Mouse (Mus musculus): Measurements from ENCODE around the gene Laptm5. TPM values are rescaled to one million over a fixed set of nuclear protein-coding genes. Genes with fewer than 3 reads are reported as not detected.
A peak's percentile ranks its signal among the peaks of the same experiment; 100 is the strongest.

The Laptm5 gene
- total RNA-seq, 4 experiments from 2014 or later, result 2.2 to 4.3 (median 2.6) TPM

DNA sequence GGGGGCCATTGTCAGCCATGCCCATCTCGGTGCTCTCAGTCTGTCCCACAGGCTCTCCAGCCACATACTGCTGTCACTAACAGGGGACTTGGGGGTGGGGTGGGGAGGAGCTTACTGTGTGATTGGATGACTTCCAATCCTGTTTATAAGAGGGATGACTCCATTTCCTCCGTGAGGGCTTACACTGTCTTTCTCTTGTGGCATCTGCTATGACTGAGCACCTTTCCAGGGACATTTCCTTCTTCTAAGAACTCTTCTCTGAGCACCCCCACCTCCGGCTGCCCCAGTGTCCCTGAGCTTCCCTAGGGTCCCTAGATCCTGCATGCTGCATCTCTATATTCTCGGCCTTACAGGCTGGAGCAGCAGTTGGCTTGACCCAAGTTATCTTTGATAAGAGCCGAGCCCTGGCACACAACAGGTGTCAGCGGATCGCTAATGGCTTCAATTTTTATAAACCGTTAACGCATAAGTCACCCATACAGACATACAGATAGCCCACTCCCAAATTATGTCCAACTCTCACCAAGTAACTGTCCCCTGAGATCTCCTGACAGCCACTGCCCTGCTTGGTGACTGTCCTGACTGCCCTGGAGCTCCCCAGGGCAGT, 6.9 kb downstream of the Laptm5 start:
- DNase-seq (ENCODE audit: low spot score in 2 of 2), result no peak

DNA sequence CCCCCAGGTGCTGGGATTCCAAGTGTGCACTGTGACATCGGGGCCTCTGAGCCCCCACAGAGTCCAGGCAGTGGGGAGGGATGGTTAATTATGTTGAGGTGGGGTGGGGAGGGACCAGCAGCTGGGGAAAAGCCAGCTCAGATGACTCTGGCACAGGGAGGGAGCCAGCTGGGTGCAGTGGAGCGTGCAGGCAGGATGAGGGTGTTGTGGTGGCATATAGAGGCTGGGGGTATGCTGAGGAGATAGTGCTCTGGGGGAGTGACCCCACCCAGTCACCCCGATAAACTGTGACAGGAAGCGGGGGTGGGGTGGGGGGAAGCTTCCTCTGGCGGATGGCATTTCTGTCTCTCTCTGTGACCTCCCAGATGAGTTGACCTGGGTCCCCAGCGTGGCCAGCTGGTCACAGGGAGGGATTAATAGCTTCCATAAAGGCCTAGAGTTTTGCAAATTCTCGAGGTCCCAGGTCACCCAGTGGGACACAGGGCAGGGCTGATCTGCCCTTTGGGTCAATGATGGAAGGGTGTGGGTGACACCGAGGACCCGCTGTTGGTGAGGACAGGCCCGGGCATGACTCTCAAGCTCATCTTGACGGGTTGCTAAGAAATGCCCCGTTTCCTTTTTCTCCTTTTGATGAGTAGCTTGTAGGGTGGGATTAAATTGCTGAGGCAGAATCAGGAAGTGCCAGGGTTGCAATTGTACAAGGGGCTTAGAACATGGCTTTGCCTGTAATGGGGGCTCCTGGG, 8.2 kb downstream of the Laptm5 start:
- no peak for DNase-seq (ENCODE audit: low spot score in 2 of 2)

DNA sequence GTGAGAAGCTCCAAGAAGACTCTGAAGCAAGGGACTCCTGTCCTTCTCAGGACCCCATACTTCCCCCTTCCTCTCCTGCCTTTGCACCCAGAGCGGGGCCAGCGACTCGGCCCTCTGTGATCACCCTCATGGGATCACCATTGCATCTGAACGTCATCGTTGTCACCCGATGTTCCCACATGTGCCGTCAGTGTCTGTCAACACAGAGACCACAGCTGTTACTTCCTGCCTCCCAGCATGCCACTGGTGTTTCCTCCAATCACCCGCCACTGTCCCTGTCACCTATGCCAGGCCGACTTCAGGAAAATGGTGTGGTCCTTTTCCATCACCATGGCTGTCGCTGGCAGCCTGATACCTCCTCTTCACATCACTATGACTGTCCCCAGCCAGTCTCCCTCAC, 9.1 kb downstream of the Laptm5 start:
- DNase-seq (ENCODE audit: low spot score in 2 of 2), result no peak

DNA sequence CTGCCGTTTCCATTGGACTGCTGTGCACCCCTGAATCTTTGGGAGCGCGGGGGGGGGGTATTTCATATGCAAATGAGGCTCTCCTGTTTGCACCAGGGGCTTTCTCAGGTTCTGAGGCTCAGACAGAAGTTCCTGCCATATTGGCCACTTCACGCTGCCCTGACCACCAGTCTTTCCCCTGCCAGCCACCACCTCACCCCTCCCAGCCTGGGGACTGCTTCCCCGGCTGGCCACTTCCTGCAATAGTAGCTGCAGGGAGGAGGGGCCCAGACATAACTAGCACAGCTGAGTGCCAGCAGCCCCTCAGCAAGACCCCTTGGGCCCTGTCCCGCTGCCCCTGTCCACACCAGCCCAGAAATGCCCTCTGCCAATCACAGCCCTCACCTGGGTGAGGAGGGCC, 13.3 kb downstream of the Laptm5 start:
- DNase-seq (ENCODE audit: low spot score in 2 of 2), result no peak

DNA sequence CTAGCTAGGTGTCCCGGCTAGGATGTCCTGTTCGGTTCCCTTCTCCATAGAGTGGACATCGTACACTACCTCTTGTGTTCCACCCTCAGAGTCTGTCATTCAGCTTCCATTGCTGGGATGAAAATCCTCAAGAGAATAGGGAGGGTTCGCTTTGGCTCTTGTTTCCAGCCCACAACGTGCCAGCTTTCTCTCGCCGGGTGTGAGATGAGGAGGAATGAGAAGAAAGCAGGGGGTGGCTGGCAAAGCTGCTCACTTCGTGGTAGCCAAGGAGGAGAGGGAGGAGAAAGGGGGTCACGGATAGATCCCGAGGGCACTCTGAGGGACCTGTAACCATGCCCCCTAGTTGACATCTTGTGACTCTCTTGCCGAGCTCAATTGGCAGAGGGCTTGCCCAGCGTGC, 14.9 kb downstream of the Laptm5 start:
- no peak for DNase-seq (ENCODE audit: low spot score in 2 of 2)

DNA sequence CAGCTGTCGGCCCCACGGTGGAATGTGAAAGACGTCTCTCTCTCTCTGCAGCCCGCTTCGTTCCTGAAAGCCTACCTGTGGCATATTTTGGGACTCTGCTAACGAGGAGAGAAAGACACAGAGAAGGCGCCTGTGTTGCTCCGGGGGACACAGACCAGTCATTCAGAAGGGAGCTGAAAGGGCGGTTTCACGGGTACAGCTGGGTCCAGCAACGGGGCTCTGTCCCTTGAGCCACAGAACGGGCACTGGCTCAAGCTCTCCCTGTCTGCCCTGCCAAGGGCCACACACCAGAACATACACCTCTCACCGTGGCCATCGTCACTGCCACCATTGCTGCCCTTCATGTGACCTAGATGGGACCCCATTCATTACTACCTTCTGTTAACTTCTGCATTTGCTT, 29.7 kb downstream of the Laptm5 start:
- no peak for DNase-seq (ENCODE audit: low spot score in 2 of 2)

DNA sequence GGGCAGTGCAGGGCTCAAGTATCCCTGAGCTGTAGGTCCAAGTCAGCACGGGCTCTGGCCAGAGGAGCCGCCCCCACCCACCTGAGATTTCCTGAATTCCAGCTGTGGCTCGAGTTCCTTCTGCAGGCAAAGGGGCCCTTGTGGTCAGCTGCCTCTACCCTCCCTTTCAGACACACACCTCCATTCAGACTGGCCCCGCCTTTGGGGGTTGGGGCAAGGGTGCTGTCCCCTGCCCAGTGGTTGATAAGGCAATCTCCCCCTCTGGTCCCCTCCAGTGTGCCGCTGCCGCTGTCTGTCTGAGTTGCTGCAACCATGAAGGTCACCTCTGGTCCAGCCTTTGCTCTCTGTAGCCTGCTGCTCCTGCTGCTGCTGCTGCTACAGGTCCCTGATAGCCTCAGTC, 31.2 kb downstream of the Laptm5 start, which contains the start of gene Matn1:
Gene Matn1 (plus strand): TSS at position 274 of the 400 bp plus-strand sequence.
- no peak for DNase-seq (ENCODE audit: low spot score in 2 of 2)

DNA sequence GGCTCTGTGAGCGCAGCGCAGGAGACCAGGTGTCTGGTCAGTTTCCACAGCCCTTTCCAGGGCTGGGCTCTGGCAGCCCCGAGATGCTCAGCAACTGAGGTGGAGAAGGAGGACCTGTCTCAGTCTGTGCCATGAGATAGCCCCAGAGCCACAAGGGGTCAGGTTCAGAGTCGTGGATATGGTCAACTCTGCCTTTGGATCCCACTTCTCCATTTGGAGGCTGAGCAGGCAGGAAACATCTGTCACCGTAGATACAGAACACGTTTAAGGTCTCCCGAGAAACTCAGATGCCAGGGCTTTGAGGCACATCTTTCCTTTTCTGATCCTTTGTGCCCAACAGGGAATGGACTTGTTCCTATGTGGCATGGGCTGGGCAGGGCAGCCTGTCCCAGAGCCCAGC, 31.9 kb downstream of the Laptm5 start:
- no peak for DNase-seq (ENCODE audit: low spot score in 2 of 2)

DNA sequence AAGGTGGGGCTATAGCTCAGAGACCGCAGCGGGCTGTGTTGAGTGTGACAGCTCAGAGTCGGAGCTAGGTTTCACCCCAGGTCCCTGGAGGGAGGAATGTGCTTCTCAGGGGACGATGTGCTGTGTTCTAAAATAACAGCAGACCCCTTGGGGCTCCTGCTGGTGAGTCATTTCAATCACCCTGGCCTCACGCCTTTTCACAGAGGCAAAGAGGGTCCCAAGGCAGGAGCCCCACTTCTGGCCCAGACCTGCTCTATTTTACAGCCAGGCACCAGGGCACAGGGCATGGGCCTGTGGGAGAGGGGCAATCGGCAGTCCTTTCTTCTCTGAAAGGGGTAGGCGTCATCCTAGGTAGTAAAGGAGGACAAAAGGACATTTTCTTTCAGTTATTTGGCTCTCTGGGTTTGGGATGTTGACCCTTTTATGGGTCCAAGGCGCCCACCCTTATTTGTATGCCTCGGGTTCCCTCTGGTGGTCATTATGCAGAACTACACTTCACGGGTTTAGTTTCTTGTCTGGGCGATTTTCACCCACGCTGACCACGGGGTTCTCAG, 34.2 kb downstream of the Laptm5 start:
- DNase-seq (ENCODE audit: low spot score in 2 of 2), result no peak

DNA sequence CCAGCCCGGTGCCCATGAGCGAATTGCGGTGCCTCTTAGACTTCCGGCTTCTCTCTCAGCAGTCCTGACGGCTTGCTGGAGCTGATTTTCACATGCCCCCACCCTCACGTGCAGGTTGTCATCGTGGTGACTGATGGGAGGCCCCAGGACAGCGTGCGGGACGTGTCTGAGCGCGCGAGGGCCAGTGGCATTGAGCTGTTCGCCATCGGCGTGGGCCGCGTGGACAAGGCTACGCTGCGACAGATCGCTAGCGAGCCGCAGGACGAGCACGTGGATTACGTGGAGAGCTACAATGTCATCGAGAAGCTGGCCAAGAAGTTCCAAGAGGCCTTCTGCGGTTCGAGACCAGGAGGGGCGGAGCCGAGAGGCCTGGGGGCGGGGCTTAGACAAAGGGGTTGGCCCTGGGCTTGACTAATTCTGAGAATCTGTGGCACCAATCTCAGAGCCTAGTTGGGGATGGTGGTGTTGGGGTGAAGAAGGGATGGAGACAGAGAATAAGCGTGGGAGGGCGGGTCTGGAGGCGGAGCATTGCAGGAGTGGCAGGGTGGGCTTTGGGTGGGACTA, 37.0 kb downstream of the Laptm5 start:
- DNase-seq (ENCODE audit: low spot score in 2 of 2), result no peak

DNA sequence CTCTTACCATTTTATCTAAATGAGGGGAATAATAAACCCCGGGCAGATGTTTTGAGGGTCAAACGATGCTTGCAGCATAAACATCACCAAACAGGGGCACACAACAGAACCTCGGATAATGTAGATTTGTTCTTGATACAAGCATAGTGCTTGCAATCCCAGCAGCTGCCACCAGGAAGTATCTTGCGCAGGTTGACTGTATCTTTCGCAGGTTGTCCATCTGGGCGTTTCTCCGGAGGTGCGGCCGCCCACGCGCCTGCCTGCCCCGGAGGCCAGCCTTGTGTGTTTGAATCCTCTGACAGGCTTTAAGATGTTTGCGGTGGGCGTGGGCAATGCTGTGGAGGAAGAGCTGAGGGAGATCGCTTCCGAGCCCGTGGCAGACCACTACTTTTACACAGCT, 39.6 kb downstream of the Laptm5 start:
- no peak for DNase-seq (ENCODE audit: low spot score in 2 of 2)

DNA sequence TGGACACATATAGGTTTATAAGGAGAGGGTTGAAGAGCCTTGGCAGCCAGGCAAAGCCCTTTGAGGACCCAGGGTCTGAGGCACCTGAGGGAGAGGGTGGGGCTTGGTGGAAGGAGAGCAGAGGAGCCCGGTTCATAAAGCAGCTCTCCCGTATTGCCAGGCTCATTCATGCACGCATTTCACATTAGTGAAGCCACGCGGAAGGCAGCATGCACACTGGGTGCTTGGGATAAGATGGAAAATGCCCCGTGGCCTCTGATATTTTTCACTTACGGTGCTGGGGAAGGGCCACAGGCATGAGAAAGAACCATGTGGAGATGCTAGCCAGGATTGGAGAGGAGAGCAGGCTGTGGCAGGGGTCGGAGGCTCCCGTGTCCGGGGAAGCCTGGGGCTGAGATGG, 44.2 kb downstream of the Laptm5 start:
- DNase-seq (ENCODE audit: low spot score in 2 of 2), result no peak

DNA sequence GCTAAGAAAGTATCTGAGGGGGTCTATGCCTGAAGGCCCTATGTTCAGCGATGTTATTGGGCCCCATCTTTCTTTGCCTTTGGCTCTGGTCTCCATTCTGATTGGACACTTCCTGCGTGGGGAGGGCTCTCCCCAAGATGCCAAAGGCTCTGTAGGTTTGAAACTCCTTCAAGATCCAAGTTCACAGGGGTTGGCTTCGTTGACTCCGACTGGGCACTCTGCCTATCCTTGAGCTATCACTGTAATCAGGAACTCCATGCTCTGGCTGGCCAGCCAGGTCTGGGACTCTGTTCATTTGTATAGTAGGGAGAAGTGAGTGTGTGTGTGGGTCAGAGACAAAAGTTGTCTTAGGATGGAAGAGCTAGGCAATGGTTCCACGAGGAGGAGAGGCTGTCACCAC, 45.9 kb downstream of the Laptm5 start:
- no peak for DNase-seq (ENCODE audit: low spot score in 2 of 2)

DNA sequence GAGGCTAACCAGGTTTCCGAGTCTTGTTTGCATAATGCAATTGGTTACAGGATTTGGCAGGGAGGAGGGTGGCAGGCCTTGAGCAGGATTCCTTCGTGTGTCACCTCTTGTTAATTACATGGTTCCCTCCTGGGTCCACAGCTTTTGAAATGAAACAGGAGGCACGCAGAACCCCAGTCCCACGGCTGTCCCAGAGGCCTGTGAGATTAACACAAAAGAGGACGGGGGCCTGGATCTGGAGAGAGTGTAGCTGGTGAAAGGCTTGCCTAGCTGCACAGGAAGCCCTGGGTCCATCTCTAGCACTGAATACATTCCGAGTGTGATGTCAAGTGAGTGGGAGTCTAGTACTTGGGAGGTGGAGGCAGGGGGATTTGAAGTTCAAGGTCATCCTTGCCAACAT, 46.8 kb downstream of the Laptm5 start:
- DNase-seq (ENCODE audit: low spot score in 2 of 2), result no peak

DNA sequence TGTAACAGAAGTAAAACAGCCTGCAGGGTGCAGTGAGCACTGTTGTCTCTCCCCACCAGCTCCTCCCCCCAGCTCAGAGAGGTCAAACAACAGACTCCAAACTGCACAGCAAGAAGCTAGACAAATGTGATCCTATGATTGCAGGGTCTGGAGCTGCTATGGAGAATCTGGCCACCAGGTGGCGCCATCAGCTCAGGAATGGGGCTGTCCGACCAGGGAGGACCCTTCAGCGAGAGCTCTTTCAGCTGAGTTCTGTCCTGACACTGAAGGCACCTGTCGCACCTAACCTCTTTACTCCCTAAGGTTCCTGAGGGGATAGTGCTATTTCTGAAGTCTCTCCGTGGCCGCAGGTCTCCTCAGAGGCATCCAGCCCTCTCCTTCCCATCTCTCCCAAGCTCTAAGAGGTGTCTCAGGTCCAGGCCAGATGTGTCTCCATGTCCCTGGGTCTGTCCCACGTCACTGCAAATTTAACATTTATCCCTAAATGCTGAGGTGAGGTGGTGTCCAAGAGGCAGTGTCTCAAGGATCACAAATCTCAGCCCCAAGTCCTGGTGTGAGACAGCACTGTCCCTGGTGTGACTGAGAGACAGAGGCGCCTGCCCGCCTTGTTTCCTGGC, 47.3 kb downstream of the Laptm5 start:
- DNase-seq (ENCODE audit: low spot score in 2 of 2), result peak; percentile 51 to 57

DNA sequence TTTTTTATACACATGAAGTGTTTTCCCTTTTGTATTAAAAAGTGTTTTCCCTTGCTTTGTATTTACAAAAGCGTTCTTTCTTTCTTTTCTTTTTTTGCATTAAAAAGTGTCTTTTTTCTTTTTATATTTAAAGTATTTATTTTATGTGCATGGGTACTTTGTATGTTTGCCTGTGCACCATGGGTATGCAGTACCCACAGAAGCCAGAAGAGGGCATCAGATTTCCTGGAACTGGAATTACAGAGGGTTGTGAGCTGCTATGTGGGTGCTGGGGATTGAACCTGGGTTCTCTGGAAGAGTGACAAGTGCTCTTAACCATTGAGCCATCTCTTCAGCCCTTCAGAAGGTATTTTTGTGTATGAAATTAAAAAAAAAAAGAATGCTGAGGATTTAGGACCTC, 58.4 kb downstream of the Laptm5 start:
- DNase-seq (ENCODE audit: low spot score in 2 of 2), result no peak

DNA sequence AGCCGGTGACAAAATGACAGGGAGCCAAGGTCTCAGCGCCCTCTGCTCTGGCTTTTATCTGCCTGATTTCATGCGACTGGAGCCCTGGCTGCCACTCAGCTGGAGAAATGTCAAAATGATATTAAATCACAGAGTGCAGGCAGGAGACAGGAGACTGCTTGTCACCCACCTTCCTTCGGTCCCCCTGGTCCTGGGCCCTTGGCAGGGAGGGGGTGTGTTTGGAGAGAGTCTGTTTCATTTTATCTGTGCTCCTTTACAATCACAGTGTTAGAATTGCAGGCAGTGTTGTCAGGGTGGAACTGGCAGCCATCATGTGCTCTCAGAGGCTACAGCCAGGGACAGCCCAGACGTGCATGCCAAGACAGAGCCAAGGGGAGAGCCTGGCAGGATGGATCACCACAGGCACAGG, 59.5 kb downstream of the Laptm5 start:
- no peak for DNase-seq (ENCODE audit: low spot score in 2 of 2)

DNA sequence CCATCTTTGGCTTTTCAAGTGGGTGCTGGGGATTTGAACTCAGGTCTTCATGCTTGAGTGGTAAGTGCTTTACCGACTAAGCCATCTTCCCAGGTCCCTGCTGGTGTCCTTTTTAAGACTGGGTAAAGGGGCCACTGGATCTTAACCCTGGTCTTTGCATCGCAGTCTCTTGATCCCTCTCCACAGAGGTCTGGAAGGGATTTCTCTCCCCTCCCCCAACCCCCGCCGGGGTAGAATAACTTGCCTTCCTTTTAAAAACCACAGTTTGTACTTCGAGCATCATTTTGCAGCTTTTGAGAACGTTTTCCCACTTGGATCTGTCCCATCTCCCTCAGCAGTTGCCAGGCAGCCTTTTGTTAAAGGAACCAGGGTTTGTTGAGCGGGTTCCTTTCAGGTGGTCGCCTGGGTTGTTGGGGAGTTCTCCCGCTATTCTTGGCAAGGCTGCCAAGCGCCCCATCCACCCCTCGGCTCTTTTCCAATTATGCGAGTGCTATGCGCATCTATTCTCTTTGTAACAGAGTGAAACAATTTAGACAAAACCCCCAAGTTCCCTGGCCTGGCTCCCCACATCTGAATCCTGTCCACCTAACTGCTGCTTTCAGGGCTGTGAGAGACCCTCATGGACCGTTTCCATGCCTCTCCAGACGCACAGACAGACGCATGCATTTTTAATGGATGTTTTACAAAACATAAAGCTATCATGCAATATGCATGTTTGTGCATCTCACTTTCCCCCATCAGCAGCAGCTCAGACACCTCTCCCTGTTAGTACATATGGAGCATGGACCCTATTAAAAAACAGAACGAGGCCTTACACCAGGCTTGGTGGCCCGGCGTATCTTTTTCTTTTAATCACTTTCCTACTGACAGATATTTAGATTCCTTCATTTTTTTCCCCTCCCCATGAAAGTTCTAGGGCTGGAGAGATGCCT, 60.7 kb downstream of the Laptm5 start:
- DNase-seq (ENCODE audit: low spot score in 2 of 2), result no peak

DNA sequence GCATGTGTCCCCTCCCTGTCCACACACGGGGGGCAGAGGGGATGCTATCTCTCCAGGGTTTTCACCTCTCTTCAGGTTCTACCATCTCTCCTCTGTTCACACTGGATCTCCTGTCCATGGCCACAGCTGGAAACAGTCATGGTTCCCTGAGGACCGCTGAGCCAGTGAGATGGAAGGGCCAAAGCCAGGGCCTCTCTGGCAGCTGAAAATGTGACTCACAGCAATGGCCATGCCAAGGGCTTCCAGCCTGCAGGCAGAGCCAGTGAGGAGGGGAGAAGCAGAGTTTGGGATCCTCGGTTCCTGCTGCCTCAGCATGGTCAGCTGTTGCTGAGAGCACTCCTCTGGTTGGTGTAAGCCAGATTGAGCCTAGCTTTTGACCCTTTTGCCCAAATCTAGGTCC, 66.1 kb downstream of the Laptm5 start:
- peak in 1 of 2 experiments; percentile 8 for DNase-seq (ENCODE audit: low spot score in 2 of 2)

DNA sequence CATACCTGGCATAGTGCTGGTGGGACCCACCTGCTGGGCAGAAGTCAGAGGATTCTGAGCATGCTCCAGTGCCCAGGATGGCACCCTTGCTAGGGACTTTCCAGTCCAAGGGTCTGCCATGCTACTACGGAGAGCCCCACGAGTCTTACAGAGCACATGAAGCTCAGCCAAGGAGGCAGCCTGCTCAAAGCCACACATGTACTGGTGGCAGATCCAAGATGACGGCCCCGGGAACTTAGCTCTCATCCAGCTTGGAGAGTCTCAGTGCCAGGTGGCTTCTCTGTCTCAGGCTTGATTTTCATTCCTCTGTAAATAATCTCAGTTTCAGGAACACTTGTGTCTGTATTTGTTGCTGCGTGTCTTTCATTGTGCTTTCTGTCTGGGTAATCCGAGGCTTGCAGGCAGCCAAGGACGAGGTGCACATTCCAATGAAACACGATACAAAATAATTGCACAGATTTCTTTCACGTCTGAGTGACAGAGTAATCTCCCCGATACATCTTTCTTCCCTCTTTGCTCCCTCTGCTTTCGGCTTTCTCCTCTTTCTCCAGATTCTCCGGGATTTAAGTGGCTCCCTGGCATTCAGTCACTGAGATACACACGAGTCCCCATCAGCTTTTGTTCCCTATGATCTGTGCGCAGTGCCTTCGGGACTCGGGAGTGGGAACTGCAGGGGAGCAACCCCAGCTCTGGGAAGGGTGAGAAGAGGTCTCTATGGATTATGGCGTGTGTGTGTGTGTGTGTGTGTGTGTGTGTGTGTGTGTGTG, 71.7 kb downstream of the Laptm5 start:
- no peak for DNase-seq (ENCODE audit: low spot score in 2 of 2)

All from gastrocnemius, adult 8-10 months (tissue).